In genomic region chr7:100918176-100918575, GRCm38 (mm10) we compare ENCODE assay signal across 9 mouse cellular contexts. TPM values are rescaled to one million over a fixed set of nuclear protein-coding genes. Genes with fewer than 3 reads are reported as not detected.
DNase-seq lines count a peak whose midpoint lies in the region; ATAC-seq and TF ChIP-seq lines count a peak whose summit lies in the region.
"Had no signal": no experiment of that assay in that cellular context is flagged by ENCODE, and none has a peak within 500 bp of the region (broad histone marks: within the 10 kb centered on the region; RNA-seq: fewer than 3 reads in every experiment).

No protein-coding gene starts in this region.

- H3K27ac ChIP-seq in olfactory bulb, adult 2 months (ENCODE audit: insufficient read depth, low read depth, low read length), result peak overlapping the region; percentile 57
- H3K27ac ChIP-seq: liver, embryonic 15.5 days had no signal

- TF ChIP-seq POLR2A in olfactory bulb, adult 2 months (IDR thresholded peaks at IDR 0.05; ENCODE audit: insufficient read depth, low read depth, low read length), result no peak

- H3K4me3 ChIP-seq in olfactory bulb, adult 2 months (ENCODE audit: insufficient read depth, low read depth, low read length), result no peak overlapping the region
- H3K4me3 ChIP-seq: liver, embryonic 15.5 days had no signal

- ATAC-seq in frontal cortex, adult (ENCODE audit: low TSS enrichment), result no peak

- no peak for TF ChIP-seq CTCF in olfactory bulb, adult 2 months (IDR thresholded peaks at IDR 0.05; ENCODE audit: insufficient read depth, low read depth, low read length)

- WGBS in olfactory bulb, adult 2 months, result 25% methylated on average over 9 of the region's 9 CpGs

- DNase-seq in ovary, adult 18-20 months (ENCODE audit: low spot score), result peak; percentile 86
- no peak for DNase-seq in ovary, postnatal 14 days (ENCODE audit: low spot score)
- DNase-seq in gastrocnemius, postnatal 10 days, result peak; percentile 61
- DNase-seq in kidney, postnatal 25 days, result peak; percentile 59 to 76
- DNase-seq in T-cell, adult 2 months (ENCODE audit: low spot score), result no peak
- DNase-seq in spleen, postnatal 14 days (ENCODE audit: low spot score in 2 of 2), result no peak

- H3K4me1 ChIP-seq in olfactory bulb, adult 2 months (ENCODE audit: control insufficient read depth, insufficient read depth, low read length), result peaks cover 82% of the 10 kb centered on the region

RNA-seq across cellular contexts. Expression of gene Arhgef17, which starts 13.7 kb away (rescaled TPM):
- total RNA-seq in gastrocnemius, postnatal 10 days (2021), result 10 to 100 TPM; 29.6 to 35.5 TPM
- polyA plus RNA-seq in olfactory bulb, adult 2 months (2012; ENCODE audit: insufficient read depth, insufficient read length, low replicate concordance, missing spikeins), result not detected in 2 replicates

RNA-seq across cellular contexts. Expression of gene Relt, which starts 54.9 kb away (rescaled TPM):
- total RNA-seq in gastrocnemius, postnatal 10 days (2021), result 10 to 100 TPM; 14.8 to 19.3 TPM
- not detected in 2 replicates for polyA plus RNA-seq in olfactory bulb, adult 2 months (2012; ENCODE audit: insufficient read depth, insufficient read length, low replicate concordance, missing spikeins)

RNA-seq across cellular contexts. Expression of gene P2ry6, which starts 56.3 kb away (rescaled TPM):
- 1 to 10 TPM; 2.3 to 4.0 TPM for total RNA-seq in gastrocnemius, postnatal 10 days (2021)
- not detected in 2 replicates for polyA plus RNA-seq in olfactory bulb, adult 2 months (2012; ENCODE audit: insufficient read depth, insufficient read length, low replicate concordance, missing spikeins)

Comparison
In these comparisons a context has a peak if more than half of its experiments do, and no peak if none do; other contexts are left out.
1. DNase-seq: peak in ovary, adult 18-20 months (single experiment), gastrocnemius, postnatal 10 days (single experiment) and kidney, postnatal 25 days (2 of 2); none in ovary, postnatal 14 days (single experiment), T-cell, adult 2 months (single experiment) and spleen, postnatal 14 days (0 of 2).